Mouse (Mus musculus) heart, embryonic 16.5 days (tissue): ENCODE data around the gene Exosc5. TPM values are rescaled to one million over a fixed set of nuclear protein-coding genes. Genes with fewer than 3 reads are reported as not detected.

Experiments used
- ATAC-seq: fragments of 200-750 bp; cut with Nextera tagmentation; replicated peaks from 2 replicates; pipeline ENCODE4 v1.8.0; 2017; ENCODE audit warnings: moderate number of reproducible peaks; ENCODE audit not compliant: insufficient read depth, low FRiP score; ENCODE audit errors: extremely low read depth
- H3K27ac ChIP-seq: fragments of 300-500 bp; sonication (generic); 2 replicates; pipeline ENCODE4 v1.5.1; 2014; ENCODE audit warnings: mild to moderate bottlenecking, low read length, control low read depth, moderate library complexity
- H3K27me3 ChIP-seq: fragments of 300-500 bp; sonication (generic); 2 replicates; pipeline ENCODE4 v1.6.1; 2014; ENCODE audit warnings: low read length, mixed read lengths; ENCODE audit not compliant: control insufficient read depth, insufficient read depth
- H3K36me3 ChIP-seq: fragments of 300-500 bp; sonication (generic); 2 replicates; pipeline ENCODE4 v1.6.1; 2014; ENCODE audit not compliant: control insufficient read depth, insufficient read depth
- H3K4me1 ChIP-seq: fragments of 300-500 bp; sonication (generic); 2 replicates; pipeline ENCODE4 v1.6.1; 2014; ENCODE audit warnings: low read length, mixed read lengths; ENCODE audit not compliant: control insufficient read depth, insufficient read depth
- H3K4me2 ChIP-seq: fragments of 300-500 bp; sonication (generic); 2 replicates; pipeline ENCODE4 v1.6.1; 2014; ENCODE audit warnings: low read depth, mild to moderate bottlenecking, control low read depth, low read length
- H3K4me3 ChIP-seq: fragments of 300-500 bp; sonication (generic); 2 replicates; pipeline ENCODE4 v1.5.1; 2014; ENCODE audit warnings: mild to moderate bottlenecking, control low read depth, low read length
- H3K9ac ChIP-seq: fragments of 300-500 bp; sonication (generic); 2 replicates; pipeline ENCODE4 v1.6.1; 2014; ENCODE audit warnings: low read length, control low read depth
- H3K9me3 ChIP-seq: fragments of 300-500 bp; sonication (generic); replicated peaks from 2 replicates; pipeline ENCODE4 v1.6.1; 2016; ENCODE audit warnings: low read length; ENCODE audit not compliant: control insufficient read depth
- WGBS: fragments of 180-500 bp; shearing (Covaris S2); extraction: QIAGEN DNeasy Blood & Tissue Kit; methylation state at CpG from one replicate; pipeline ENCODE4 v1.1.7; 2014; 5-methylcytosine and 5-hydroxymethylcytosine counted together
- polyA plus RNA-seq: library from polyadenylated mRNA; unstranded; fragments of >200 nt; fragmentation: Nextera tagmentation; extraction: Ambion mirVana; gene quantifications from 2 replicates; pipeline ENCODE4 v1.2.1, GENCODE M21; 2015

Exosc5 gene
- polyA plus RNA-seq, 1 experiment from 2014 or later: 44.6 TPM

DNA sequence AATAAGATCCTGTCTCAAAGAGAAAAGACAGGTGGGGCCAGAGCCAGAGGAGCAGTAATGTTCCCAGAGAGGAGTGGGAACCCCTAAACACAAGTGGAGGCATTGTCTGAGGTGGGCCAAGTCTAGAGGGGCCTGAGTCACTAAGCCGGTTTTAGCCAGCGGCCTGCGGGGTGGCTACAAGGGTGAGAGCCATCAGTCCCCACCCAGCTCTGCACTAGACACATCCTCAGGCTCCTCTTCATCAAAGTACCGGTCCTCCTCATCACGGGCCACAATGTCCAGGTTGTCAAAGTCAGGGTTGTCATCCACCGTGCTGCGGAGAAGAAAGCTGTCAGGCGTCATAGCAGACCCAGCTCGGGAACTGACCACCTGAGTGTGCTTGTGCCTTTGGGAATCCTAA is 53.8 kb downstream of the Exosc5 start:
- H3K36me3 ChIP-seq: peaks cover 38% of the 10 kb centered on the region
- 85% methylated on average over 9 of the region's 9 CpGs for WGBS
- H3K9me3 ChIP-seq: no peaks in the 10 kb centered on the region
- no peak for ATAC-seq
- no peak overlapping the region for H3K9ac ChIP-seq
- H3K4me3 ChIP-seq: no peak overlapping the region
- H3K27ac ChIP-seq: no peak overlapping the region
- H3K4me1 ChIP-seq: peaks cover 37% of the 10 kb centered on the region
- H3K4me2 ChIP-seq: no peak overlapping the region
- no peaks in the 10 kb centered on the region for H3K27me3 ChIP-seq

DNA sequence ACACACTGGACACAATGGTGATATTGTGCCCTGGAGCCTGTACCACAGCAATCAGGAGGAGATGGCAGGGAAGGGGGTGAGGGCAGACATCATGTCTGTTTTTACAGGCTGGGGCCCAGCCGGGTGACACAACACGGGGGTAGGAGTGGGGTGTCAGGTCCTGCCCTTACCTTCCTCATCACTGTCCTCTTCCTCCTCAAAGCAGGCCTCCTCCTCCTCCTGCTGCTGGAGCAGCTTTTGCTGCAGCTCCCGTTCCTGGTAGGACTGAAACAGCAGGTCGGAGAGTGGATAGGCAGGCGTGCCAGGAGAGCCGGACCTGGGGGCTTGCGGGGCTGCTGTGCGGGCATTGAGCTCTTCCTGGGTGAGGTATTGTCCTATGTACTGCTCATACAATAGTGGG is 55.6 kb downstream of the Exosc5 start:
- Histone ChIP-seq H3K36me3 (peaks cover 38% of the 10 kb centered on the region), H3K4me3 (no peak overlapping the region), H3K27ac (no peak overlapping the region), H3K27me3 (no peaks in the 10 kb centered on the region), H3K4me2 (no peak overlapping the region), H3K4me1 (peaks cover 44% of the 10 kb centered on the region), H3K9me3 (no peaks in the 10 kb centered on the region), H3K9ac (no peak overlapping the region)
- 86% methylated on average over 8 of the region's 8 CpGs for WGBS
- no peak for ATAC-seq

DNA sequence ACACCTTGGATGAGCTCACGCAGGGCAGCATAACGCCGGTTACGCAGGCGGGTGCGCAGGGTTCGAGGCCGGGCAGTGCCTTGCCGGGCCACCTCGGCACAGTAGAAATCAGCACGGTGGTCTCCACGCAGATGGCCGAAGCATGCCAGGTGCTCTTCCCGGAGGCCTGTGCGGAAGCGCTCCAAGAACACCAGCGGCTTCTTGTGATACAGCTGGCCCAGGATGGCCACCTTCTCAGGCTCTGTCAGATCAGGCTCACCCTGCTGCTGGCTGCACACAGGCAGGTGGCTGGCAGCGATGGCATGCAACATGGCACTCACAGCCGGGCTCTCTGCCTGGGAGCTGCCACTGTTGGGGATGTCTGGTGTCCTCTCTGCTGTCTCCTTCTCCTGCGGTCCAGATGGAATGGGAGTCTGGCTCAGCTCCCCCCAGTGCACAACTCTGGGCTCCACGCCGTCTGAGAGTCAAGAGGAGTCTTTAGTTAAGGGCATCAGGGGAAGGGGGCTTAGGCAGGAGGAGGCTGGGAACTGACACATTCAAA is 56.8 kb downstream of the Exosc5 start:
- Histone ChIP-seq H3K9ac (no peak overlapping the region), H3K9me3 (no peaks in the 10 kb centered on the region), H3K36me3 (peaks cover 38% of the 10 kb centered on the region), H3K4me2 (no peak overlapping the region), H3K4me3 (no peak overlapping the region), H3K27ac (no peak overlapping the region), H3K27me3 (no peaks in the 10 kb centered on the region), H3K4me1 (peaks cover 35% of the 10 kb centered on the region)
- WGBS: 93% methylated on average over 22 of the region's 22 CpGs
- no peak for ATAC-seq

DNA sequence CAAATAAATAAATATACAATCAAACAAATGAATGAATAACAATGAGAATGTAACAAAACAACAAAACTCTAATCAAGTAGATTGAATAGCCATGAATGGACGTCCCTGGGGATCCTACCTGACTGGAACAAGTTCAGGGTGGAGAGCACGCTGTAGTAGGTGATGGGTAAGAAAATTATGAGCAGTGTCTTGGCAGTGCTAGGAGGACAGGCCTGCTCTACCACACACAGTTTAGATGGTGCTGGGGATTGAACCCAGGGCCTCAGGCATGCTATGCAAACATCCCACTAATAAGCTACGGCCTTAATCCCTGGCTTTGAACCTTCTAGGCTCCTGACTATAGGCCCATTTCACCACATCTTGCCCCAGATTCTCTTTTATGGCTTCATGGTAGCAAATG is 58.5 kb downstream of the Exosc5 start:
- Histone ChIP-seq H3K4me3 (no peak overlapping the region), H3K9me3 (no peaks in the 10 kb centered on the region), H3K36me3 (peaks cover 44% of the 10 kb centered on the region), H3K4me1 (peaks cover 18% of the 10 kb centered on the region), H3K27me3 (no peaks in the 10 kb centered on the region), H3K27ac (no peak overlapping the region), H3K4me2 (peak overlapping the region; percentile 76), H3K9ac (no peak overlapping the region)
- no peak for ATAC-seq
- 86% methylated on average over 3 of the region's 3 CpGs for WGBS

DNA sequence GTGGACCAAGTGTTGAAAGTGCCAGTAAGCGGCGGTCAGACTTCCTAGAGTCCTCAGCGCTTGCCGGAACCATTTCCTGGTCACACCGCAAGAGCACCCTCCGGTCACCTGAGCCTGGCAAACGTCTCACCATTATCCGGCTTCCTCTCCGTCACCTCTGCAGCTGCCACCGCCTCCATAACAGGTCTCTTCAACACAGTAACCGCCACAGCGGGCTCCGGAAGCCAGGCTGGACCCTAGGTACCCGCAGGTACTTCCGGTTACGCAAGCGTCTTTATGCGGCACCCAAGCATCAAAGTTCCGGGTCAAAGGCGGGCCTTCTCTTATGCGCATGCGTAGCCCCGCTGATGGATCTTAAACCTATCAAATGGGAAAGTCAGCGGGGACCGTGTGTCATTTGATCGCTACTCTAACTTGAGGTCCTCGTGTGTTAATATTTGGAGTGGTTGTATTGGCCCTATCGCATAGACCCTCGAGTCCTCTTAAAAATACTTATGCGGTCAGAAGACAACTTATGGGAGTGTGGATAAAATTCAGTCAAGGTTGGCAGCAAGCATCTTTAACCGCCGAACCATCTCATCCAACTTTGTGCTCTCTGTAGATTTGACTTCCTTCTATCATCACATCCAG is 59.9 kb downstream of the Exosc5 start, which contains the start of gene Ccdc97:
Gene Ccdc97 (minus strand): TSS at position 301 of the 630 bp plus-strand sequence.
- peak; percentile 81 for ATAC-seq

DNA sequence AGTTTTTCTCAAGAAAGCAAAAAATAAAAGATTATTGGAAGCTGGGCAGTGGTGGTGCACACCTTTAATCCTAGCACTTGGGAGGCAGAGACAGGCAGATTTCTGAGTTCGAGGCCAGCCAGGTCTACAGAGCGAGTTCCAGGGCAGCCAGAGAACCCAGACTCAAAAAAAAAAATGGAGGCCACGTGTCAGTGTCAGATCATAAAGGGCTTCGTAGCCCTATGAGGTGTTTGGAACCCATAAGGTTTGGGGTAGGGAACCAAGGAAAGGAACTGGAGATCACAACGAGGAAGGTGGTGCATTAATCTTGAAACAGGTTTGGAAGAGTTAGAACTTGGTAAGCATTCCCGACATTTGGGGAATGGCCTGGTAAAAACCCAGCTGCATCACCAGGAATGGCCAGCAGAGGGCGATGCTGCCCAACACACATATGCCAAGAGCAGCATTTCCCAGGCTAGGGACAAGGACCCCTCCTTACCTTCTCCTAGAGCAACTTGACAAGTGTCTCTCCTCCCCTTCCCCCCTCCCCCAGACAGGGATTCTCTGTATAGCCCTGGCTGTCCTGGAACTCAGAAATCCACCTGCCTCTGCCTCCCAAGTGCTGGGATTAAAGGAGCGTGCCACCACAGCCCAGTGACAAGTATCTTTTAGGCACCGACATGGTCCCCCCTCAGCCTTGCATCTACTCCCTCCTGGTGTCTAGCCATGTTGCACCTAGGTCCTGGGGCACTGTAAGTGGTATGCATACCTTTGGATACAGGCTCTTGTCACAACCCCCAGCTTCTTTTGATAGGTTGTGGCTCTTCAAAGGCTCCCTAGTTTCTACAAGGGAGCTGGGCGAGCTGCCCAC is 61.0 kb downstream of the Exosc5 start:
- peaks cover 16% of the 10 kb centered on the region for H3K4me1 ChIP-seq
- WGBS: 58% methylated on average over 10 of the region's 10 CpGs
- no peaks in the 10 kb centered on the region for H3K27me3 ChIP-seq
- H3K4me3 ChIP-seq: no peak overlapping the region
- H3K9me3 ChIP-seq: no peaks in the 10 kb centered on the region
- H3K36me3 ChIP-seq: peaks cover 43% of the 10 kb centered on the region
- H3K27ac ChIP-seq: no peak overlapping the region; the same call in 1 of the 2 replicates
- no peak overlapping the region for H3K4me2 ChIP-seq
- H3K9ac ChIP-seq: no peak overlapping the region
- no peak for ATAC-seq

More for the DNA sequence above, 59.9 kb downstream of the Exosc5 start, which contains the start of gene Ccdc97:
- Histone ChIP-seq H3K9me3 (no peaks in the 10 kb centered on the region), H3K27me3 (no peaks in the 10 kb centered on the region), H3K9ac (peak within 1 kb of the TSS; percentile 75), H3K4me3 (peak within 1 kb of the TSS; percentile 66), H3K4me1 (peaks cover 16% of the 10 kb centered on the region), H3K4me2 (peak within 1 kb of the TSS; percentile 76), H3K27ac (peak within 1 kb of the TSS; percentile 79), H3K36me3 (peaks cover 43% of the 10 kb centered on the region)
- 2% methylated on average over 32 of the region's 32 CpGs for WGBS

DNA sequence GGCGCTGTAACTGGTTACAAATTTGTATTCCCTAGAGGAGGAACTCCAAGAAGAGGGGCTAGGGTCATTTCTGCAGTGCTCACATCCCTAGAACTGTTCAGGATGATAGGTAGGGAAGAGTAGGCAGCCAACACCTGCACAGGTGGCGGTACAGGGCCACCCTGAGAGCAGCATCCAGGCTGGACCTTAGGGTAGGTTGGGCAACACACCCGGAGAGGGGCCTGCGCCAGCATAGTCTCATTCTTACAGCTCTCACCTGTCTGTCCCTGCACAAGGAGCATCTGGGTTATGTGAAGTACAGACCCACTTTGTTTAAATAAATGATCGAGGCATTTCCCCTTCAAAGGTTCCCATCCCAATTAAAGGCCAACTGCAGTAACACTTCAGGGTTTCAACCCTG is 61.8 kb downstream of the Exosc5 start:
- Histone ChIP-seq H3K9me3 (no peaks in the 10 kb centered on the region), H3K4me2 (no peak overlapping the region), H3K27ac (no peak overlapping the region), H3K4me1 (peaks cover 16% of the 10 kb centered on the region), H3K27me3 (no peaks in the 10 kb centered on the region), H3K9ac (no peak overlapping the region), H3K36me3 (peaks cover 43% of the 10 kb centered on the region), H3K4me3 (no peak overlapping the region)
- 89% methylated on average over 5 of the region's 5 CpGs for WGBS
- no peak for ATAC-seq
